Mouse (Mus musculus): ENCODE results near the gene Ncaph.

- TF ChIP-seq EP300 (IDR thresholded peaks at IDR 0.05) (no peak), CTCF (IDR thresholded peaks at IDR 0.05) (peak; percentile 30; the same call in 1 of the 2 replicates)
Measured at GRCm38 (mm10) chr2:127139605-127140004, 5.9 kb upstream of the Ncaph start.
